Mouse (Mus musculus) bone marrow macrophage, adult 2 months (primary cell): ENCODE data around the gene Upk3b. TPM values are rescaled to one million over a fixed set of nuclear protein-coding genes. Genes with fewer than 3 reads are reported as not detected.

ENCODE experiments used
- H3K27ac ChIP-seq: 2 replicates; pipeline ENCODE4 v1.5.1; 2012; ENCODE audit warnings: low read depth, low read length; ENCODE audit not compliant: insufficient read depth
- H3K4me1 ChIP-seq: 2 replicates; pipeline ENCODE4 v1.6.1; 2012; ENCODE audit warnings: low read length; ENCODE audit not compliant: control insufficient read depth, insufficient read depth
- H3K4me3 ChIP-seq: 2 replicates; pipeline ENCODE4 v1.5.1; 2012; ENCODE audit warnings: mild to moderate bottlenecking, low read length, moderate library complexity; ENCODE audit not compliant: insufficient read depth
- CTCF ChIP-seq: IDR thresholded peaks from 2 replicates; pipeline ENCODE4 v1.5.1; 2012; ENCODE audit warnings: low read depth, mild to moderate bottlenecking, low read length, moderate library complexity
- POLR2A ChIP-seq: IDR thresholded peaks from 2 replicates; pipeline ENCODE4 v1.6.1; 2012; ENCODE audit warnings: mild to moderate bottlenecking, low read depth, low read length, borderline replicate concordance
- polyA plus RNA-seq: library from polyadenylated mRNA; stranded (reverse); fragments of >200 nt; gene quantifications from 2 replicates; pipeline ENCODE4 v1.2.4, GENCODE M21; 2012; ENCODE audit not compliant: missing spikeins, insufficient read depth, insufficient read length

The Upk3b gene
- polyA plus RNA-seq, 1 experiment = not detected

- Histone ChIP-seq H3K27ac (peak overlapping the region; percentile 95), H3K4me1 (peaks cover 39% of the 10 kb centered on the region), H3K4me3 (peak overlapping the region; percentile 92)
- TF ChIP-seq POLR2A = no peak
- no peak for TF ChIP-seq CTCF
These were observed 46.8 kb downstream of the Upk3b start for GRCm38 (mm10) chr5:136084891-136085651.

GRCm38 (mm10) chr5:136086290-136086689, 48.0 kb downstream of the Upk3b start:
- H3K4me1 ChIP-seq = peaks cover 39% of the 10 kb centered on the region

GRCm38 (mm10) chr5:136088821-136089575, 50.7 kb downstream of the Upk3b start:
- TF ChIP-seq POLR2A = no peak
- no peak for TF ChIP-seq CTCF
- no peak overlapping the region for H3K4me3 ChIP-seq
- H3K4me1 ChIP-seq = peaks cover 43% of the 10 kb centered on the region
- H3K27ac ChIP-seq = peak overlapping the region; percentile 51

More at GRCm38 (mm10) chr5:136086290-136086689, 48.0 kb downstream of the Upk3b start:
- TF ChIP-seq CTCF = no peak
- TF ChIP-seq POLR2A = no peak
- H3K4me3 ChIP-seq = peak overlapping the region; percentile 92
- peak overlapping the region; percentile 95 for H3K27ac ChIP-seq

DNA sequence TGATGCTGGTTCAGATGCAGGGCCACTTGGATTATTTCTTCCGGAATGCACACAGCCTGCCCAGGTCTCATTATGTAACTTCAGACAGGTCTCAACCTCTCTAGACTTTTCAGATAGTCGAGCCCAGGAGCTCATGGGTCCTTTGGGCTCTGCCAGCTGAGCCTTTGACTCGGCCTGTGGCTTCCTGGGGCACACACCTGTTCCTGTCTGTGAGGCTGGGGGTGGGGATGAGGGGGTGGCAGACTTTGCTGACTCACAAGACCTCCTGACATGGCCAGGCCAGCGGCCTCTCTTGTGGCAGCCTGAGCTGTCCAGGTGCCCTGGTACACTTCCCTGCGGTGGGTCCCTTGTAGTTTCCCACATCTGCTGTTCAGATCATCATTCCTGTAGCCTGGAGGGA, 53.6 kb downstream of the Upk3b start:
- Histone ChIP-seq H3K27ac (no peak overlapping the region), H3K4me3 (no peak overlapping the region)
- no peak for TF ChIP-seq POLR2A
- no peak for TF ChIP-seq CTCF

DNA sequence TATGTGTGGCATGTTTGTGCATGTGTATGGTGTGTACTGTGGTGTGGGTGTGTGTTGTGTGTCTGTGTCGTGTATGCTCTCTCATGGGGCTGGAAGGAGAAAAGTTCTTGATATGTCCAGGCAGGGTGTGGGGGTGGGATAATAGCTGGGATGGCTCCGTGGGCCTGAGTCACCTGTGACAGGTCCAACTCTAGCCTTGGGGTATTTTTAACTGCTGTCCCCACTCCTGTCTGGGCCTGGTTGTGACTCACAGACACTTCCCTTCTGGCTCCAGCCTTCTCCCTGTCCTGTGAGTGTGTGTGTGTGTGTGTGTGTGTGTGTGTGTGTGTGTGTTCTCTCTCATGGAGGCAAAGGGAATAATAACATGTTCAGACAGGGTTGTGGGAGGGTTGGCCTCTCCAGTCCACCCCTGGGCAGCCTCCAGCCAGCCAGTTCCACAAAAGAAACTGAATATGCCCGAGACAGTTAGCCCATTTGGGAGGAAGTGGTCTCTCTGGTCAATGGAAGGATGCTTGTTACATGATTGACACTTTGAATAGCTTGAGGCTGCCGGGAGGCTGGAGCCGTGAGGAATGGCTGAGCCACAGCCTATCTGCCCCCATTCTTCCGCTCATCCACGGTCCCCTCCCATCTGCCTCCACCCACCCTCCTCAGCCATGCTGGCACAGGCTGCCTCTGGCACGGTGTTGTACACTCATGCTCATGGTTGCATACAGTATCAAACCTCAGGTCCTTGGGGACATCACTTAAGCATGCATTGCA, 56.1 kb downstream of the Upk3b start:
- TF ChIP-seq CTCF (no peak), POLR2A (no peak)
- Histone ChIP-seq H3K4me1 (peaks cover 16% of the 10 kb centered on the region), H3K4me3 (no peak overlapping the region), H3K27ac (no peak overlapping the region)

More for the DNA sequence above, 53.6 kb downstream of the Upk3b start:
- peaks cover 35% of the 10 kb centered on the region for H3K4me1 ChIP-seq

GRCm38 (mm10) chr5:136095089-136095488, 56.8 kb downstream of the Upk3b start:
- H3K27ac ChIP-seq = no peak overlapping the region
- no peak overlapping the region for H3K4me3 ChIP-seq
- no peak for TF ChIP-seq POLR2A
- TF ChIP-seq CTCF = no peak
- peaks cover 13% of the 10 kb centered on the region for H3K4me1 ChIP-seq

Other genes with a start within 250 kb of the Upk3b start
- gene Srrm3, start 231.6 kb upstream of the Upk3b start, polyA plus RNA-seq = not detected in 2 replicates
- 0.80 and 1.8 TPM in 2 replicates for gene Hspb1, start 150.6 kb upstream of the Upk3b start, polyA plus RNA-seq
- gene Ywhag, start 103.9 kb upstream of the Upk3b start, polyA plus RNA-seq = 151 and 157 TPM in 2 replicates
- gene Ssc4d, start 64.0 kb upstream of the Upk3b start, polyA plus RNA-seq = 6.8 and 10.0 TPM in 2 replicates
- gene Zp3, start 58.4 kb upstream of the Upk3b start, polyA plus RNA-seq = not detected in 2 replicates
- gene Dtx2, start 43.7 kb upstream of the Upk3b start, polyA plus RNA-seq = 9.5 and 9.8 TPM in 2 replicates
- gene Upk3bl, start 16.0 kb downstream of the Upk3b start, polyA plus RNA-seq = not detected in 2 replicates
- gene Rasa4, start 45.4 kb downstream of the Upk3b start, polyA plus RNA-seq = 273 and 311 TPM in 2 replicates
- gene Polr2j, start 78.1 kb downstream of the Upk3b start, polyA plus RNA-seq = 82.8 and 86.7 TPM in 2 replicates
- 30.5 and 36.4 TPM in 2 replicates for gene Lrwd1, start 97.6 kb downstream of the Upk3b start, polyA plus RNA-seq
- 9.6 and 10.4 TPM in 2 replicates for gene Alkbh4, start 97.7 kb downstream of the Upk3b start, polyA plus RNA-seq
- gene Orai2, start 132.2 kb downstream of the Upk3b start, polyA plus RNA-seq = 18.1 and 20.2 TPM in 2 replicates
- gene Prkrip1, start 160.5 kb downstream of the Upk3b start, polyA plus RNA-seq = 22.7 and 39.2 TPM in 2 replicates
- 13.5 and 14.2 TPM in 2 replicates for gene Sh2b2, start 208.1 kb downstream of the Upk3b start, polyA plus RNA-seq